Mouse (Mus musculus) testis, postnatal 14 days (tissue): ENCODE results near the gene Hscb.
"Not testable (repeated sequence)": the region's sequence is repeated elsewhere in the genome, so short reads cannot be mapped to it uniquely, and the experiment has no call there.

Source experiments
- DNase-seq: peaks from one replicate; pipeline ENCODE4 v3.0.0; 2021; ENCODE audit warnings: low spot score

The Hscb gene

DNA sequence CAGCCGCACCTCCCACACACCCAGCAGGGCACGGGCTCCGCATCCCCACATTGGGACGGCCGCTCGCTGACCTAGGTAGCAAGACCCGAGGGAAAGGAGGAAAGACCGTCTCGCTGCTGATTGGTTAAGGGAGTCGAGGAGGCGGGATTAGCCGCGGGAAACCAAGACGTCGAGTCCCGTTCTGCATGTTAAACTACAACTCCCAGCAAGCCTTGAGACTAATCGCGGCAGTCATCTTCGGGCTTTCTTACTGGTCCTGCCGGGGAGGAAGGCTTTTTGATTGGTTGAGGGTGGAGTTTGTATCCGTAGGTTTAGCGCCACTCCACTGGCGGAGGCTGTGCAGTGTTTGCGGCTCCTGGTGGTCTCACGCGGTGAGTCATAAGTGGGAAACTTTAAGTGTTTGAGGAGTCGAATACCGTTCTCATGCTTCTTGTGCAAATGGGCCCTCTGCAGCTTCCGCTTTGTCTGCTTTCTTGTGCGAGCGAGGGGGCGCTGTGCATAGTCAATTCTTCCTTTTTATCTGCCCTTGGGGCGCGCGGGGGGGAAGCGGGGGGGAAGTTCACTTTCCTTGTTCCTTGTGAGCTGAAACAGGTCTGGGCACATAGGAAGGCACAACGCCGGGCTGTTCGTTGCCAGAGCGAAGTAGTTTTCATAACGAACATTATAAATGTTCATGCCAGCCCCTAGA, at the start of gene Hscb, which contains the start of gene Chek2:
Gene Hscb, minus strand, starts transcription at position 100 of the 688 bp plus-strand sequence.
Gene Chek2, plus strand, starts transcription at position 302 of the 688 bp plus-strand sequence.
- DNase-seq, result peak; percentile 99

DNA sequence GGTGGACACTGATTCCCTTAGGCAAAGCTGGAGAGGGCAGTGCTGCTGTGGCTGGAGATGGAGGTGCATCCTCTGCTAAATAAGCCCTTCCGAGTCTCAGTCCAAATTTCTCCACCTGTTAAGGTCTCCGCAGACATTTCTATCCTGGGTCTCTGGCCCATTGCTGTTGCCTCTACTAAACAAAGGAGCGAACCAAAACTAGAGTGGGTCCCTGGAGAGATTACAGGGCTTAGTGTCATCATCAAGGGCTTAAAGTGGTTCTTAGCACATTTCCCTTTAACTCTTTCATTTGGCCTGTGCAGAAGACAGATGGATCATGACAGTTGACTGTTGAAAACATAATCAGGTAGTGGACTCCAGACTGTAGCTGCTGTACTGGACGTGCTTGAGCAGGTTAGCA, 49.0 kb upstream of the Hscb start:
- DNase-seq, result no peak

DNA sequence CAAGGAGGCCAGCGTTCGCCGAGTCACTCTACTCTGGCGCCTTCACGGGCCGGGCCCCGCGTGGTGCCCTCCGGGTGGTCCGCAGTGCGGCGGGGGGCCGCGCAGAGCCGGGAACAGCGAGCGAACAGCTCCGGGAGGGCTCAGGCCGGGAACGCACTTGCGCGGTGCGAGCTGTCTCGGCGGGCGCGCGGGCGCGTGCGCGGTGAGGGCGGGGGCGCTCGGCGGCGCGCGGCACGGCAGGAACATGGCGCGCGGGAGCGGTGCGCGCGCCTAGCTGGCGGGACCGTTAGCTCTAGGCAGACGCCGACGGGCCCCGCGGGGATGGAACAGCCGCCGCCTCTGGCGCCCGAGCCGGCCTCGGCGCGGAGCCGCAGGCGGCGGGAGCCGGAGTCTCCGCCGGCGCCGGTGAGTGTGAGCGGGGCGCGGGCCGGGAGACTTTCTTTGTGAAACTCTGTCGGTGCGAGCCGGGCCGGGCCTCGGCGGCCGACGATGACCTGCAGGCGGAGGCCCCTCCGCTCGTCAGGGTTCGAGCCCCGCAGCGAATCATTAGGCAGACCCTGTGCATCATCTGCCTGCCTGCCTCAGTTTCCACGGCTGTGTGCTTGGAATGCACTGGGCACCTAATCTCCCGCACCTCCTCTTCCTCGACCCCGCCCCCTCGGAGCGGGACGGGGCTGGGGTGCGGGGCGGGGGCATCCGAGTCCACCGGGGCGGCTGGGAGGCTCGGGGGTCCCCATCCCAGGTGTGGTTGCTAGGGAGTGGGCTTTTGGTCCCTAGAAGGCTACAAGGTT, 40.2 kb upstream of the Hscb start, which contains the start of gene Ttc28:
Gene Ttc28, plus strand, starts transcription at position 220 of the 791 bp plus-strand sequence.
- DNase-seq, result peak; percentile 87

DNA sequence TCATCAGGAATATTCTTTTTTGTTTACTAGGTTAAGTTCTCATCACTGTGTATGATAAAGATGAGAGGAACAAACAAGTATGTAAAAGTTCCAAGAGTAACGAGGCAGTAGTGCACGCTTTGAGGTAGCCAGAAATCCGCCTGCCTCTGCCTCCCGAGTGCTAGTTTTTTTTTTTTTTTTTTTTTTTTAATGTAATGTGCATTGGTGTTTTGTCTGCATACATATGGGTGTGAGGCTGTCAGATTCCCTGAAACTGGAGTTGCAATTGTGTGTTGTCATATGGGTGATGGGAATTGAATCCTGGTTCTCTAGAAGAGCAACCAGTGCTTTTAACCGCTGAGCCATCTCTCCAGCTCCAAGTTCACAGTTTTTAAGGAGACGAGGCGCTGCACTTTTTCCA, 39.5 kb upstream of the Hscb start:
- no peak for DNase-seq

- not testable (repeated sequence) for DNase-seq
Observed at GRCm38 (mm10) chr5:110878526-110878925, 38.9 kb upstream of the Hscb start.

- peak; percentile 48 for DNase-seq
Observed at GRCm38 (mm10) chr5:110877666-110878505, 38.3 kb upstream of the Hscb start.

DNA sequence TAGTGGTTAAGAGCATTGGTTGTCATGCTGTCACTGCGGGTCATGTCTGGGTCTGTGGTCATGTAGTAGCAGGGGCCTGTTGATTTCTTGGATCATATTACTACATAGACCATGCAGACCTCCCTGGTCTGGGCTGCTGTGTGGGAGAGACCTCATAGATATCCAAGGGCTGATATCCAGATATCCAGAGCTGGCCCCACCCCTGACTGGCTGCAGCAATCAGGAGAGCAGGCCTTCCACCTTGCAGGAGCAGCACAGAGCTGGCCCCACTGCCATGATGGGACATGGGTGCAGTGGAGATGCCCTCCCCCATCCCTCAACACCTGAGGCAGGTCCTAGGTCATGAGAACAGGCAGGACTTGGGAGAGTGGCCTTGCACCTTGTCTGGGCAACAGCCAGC, 35.7 kb upstream of the Hscb start:
- no peak for DNase-seq

DNA sequence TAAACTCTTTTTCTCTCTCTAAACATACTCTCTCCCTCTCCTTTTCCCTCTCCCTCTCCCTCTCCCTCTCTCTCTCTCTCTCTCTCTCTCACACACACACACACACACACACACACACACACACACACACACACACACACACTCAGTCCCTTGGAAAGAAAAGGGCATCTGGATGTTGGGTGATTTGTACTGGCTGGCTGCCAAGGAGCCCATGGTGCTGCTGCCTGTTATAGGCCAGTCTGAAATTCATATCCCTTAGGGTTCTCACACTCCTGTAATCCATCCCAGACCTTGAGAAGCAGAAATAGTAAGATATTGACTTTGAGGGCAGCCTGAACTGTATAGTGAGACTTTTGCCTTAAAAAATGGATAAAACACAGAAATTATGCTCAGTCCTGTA, 35.1 kb upstream of the Hscb start:
- no peak for DNase-seq

DNA sequence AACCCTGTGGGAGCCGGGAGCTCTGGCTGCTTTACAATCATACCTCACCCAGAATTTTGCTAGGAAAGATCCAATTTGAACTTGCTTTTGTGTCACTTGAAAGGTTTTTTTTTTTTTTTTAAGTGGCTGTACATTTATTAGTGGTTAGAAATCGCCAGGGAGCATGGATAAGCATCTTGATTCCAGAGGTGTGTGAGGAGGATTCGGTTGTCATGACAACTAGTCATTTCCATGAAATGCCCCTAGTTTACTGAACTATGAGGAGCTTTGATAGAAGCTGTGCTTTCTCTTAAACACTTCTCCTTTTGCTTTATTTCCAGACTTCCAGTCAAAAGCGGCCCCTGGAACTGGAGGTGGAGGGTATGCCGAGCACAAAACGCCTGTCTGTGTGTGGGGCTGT, 33.6 kb upstream of the Hscb start:
- no peak for DNase-seq

- no peak for DNase-seq
Observed at GRCm38 (mm10) chr5:110869242-110869669, 29.7 kb upstream of the Hscb start.

DNA sequence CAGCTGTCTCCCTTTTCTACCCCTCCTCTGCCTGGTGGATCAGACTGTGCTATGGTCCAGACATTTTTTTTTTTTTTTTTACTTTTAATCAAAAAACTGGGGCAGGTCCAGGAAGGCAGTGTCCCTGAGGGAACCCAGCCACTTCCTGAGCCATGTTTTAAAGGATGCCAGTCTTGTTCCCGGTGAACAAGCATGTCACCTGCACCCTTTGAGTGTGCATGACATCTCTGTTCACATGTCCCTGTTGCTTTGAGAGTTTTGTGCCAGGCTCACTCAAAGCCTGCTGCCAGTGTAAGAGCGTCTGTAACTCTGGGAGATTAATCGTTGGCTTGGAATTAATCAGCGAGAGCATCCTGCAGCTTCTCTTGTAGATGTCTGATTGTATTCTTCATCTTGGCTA, 28.9 kb upstream of the Hscb start:
- no peak for DNase-seq

- no peak for DNase-seq
Observed at GRCm38 (mm10) chr5:110860445-110860844, 20.9 kb upstream of the Hscb start.

GRCm38 (mm10) chr5:110859013-110859650, 19.6 kb upstream of the Hscb start:
- DNase-seq, result peak; percentile 51

DNA sequence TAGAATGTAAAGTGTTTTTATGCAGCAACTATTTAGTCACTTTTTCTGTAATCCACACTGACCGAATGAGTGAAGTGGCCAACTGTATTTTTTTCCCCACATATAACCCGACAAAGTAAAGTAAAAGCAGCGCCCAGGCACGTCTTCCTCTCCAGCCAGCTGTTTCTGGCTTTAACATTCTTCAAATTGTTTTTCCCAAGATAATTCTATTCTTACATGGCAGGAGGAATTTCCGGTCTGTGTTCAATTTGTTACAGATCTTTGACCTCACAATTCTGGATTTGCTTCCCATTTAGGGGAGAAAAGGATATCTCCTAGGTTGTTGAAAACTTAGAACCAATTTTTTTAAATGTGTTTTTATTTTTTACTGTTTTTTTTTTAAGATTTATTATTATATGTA, 17.5 kb upstream of the Hscb start:
- no peak for DNase-seq

DNA sequence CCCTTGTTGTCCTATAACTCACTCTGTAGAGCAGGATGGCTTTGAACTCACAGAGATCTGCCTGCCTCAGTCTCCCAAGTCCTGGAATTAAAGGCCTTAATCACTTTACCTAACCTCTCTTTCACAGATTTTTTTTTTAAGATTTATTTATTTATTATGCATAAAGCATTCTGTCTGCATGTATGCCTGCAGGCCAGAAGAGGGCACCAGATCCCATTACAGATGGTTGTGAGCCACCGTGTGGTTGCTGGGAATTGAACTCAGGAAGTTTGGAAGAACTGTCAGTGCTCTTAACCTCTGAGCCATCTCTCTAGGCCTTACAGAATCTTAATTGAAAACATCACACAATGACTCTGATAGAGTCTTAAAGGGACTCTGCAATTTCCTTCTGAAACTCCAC, 13.4 kb upstream of the Hscb start:
- no peak for DNase-seq

DNA sequence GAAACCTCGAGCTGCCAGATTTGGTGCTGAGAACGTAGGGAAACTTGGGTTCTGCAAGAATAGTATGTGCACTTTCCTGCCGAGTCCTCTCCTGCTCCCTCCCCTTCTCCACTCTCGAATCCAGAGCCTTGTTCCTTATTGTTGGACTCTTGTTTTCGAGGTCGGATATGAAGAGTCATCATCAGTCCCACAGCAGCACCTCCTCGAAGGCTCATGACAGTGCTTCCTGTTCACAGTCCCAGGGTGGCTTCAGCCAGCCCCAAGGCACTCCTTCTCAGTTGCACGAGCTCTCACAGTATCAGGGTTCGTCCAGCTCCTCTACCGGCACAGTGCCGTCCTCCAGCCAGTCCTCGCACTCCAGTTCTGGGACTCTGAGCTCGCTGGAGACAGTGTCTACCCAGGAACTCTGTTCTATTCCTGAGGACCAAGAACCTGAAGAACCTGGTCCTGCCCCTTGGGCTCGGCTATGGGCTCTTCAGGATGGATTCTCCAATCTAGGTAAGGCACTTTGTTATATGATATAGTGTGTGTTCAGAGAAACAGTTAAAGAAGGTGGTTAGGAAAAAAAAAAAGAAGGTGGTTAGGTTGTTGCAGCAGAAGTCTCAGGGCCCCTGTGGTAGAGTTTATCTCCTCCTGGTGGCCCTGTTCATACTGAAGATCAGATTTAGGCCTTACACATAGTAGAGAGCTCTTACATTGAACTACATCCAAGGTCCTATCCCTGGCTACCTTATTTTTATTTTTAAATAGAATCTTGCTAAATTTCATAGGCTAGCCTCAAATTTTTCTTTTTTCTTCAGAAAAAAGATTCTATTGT, 1.7 kb upstream of the Hscb start:
- no peak for DNase-seq

DNA sequence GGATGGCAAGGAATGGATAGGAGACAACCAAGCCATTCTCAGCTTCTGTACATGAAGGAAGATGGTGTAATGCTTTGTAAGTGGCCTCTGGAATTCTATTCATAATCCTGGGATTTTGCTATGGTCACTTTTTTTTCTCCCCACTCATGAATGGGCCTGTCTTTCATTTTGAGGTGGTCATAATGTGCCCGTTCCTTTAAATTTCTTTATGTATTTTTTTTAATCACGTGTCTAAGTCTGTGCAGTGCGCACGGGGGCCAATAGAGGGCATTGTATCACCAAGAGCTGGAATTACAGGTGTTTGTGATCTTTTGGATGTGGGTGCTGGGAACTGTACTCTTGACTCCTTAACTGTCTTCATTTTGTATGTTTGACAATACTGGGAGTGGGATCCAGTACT, 888 bp upstream of the Hscb start:
- DNase-seq, result no peak

- no peak for DNase-seq
Observed at GRCm38 (mm10) chr5:110839038-110839677, 419 bp downstream of the Hscb start.

DNA sequence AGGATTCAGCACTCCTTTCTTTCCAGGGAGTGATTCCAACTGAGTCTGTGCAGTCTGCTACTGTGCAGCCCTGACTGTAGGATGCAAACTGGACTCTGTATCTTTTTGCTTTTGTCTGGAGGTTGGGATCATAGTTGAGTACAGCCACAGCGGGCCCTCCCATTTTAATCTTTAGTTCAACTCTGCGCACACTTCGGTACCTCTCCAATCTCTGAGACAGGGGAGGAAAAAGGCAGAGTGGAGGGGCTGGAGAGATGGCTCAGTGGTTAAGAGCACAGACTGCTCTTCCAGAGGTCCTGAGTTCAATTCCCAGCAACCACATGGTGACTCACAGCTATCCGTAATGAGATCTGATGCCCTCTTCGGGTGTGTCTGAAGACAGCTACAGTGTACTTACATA, 1.6 kb downstream of the Hscb start:
- not testable (repeated sequence) for DNase-seq

- DNase-seq, result peak; percentile 30
Observed at GRCm38 (mm10) chr5:110835959-110836358, 3.6 kb downstream of the Hscb start.
